Mouse (Mus musculus): ENCODE measurements around the gene Bckdhb. TPM values are rescaled to one million over a fixed set of nuclear protein-coding genes. Genes with fewer than 3 reads are reported as not detected.

Gene Bckdhb
- total RNA-seq, 4 experiments from 2014 or later, result 38.7 to 43.0 (median 41.5) TPM

GRCm38 (mm10) chr9:84096484-84097015 is 171.6 kb downstream of the Bckdhb start:
- no peak for DNase-seq (ENCODE audit: low spot score in 2 of 2)

GRCm38 (mm10) chr9:84103344-84103743 is 178.4 kb downstream of the Bckdhb start:
- no peak for DNase-seq (ENCODE audit: low spot score in 2 of 2)

GRCm38 (mm10) chr9:84106438-84106837 is 181.5 kb downstream of the Bckdhb start:
- no peak for DNase-seq (ENCODE audit: low spot score in 2 of 2)

- DNase-seq (ENCODE audit: low spot score in 2 of 2), result peak in 1 of 2 experiments; percentile 18
Measured at GRCm38 (mm10) chr9:84107045-84107813, 182.3 kb downstream of the Bckdhb start.

GRCm38 (mm10) chr9:84108534-84108933 is 183.6 kb downstream of the Bckdhb start:
- DNase-seq (ENCODE audit: low spot score in 2 of 2), result no peak

GRCm38 (mm10) chr9:84109777-84110478 is 185.0 kb downstream of the Bckdhb start:
- DNase-seq (ENCODE audit: low spot score in 2 of 2), result peak in 1 of 2 experiments; percentile 18

GRCm38 (mm10) chr9:84110616-84111015 is 185.7 kb downstream of the Bckdhb start:
- peak in 1 of 2 experiments; percentile 15 for DNase-seq (ENCODE audit: low spot score in 2 of 2)

GRCm38 (mm10) chr9:84112319-84112718 is 187.4 kb downstream of the Bckdhb start:
- DNase-seq (ENCODE audit: low spot score in 2 of 2), result no peak

- no peak for DNase-seq (ENCODE audit: low spot score in 2 of 2)
Measured at GRCm38 (mm10) chr9:84112842-84113568, 188.1 kb downstream of the Bckdhb start.

- DNase-seq (ENCODE audit: low spot score in 2 of 2), result no peak
Measured at GRCm38 (mm10) chr9:84114254-84114653, 189.3 kb downstream of the Bckdhb start.

- DNase-seq (ENCODE audit: low spot score in 2 of 2), result no peak
Measured at GRCm38 (mm10) chr9:84117337-84117736, 192.4 kb downstream of the Bckdhb start.

- no peak for DNase-seq (ENCODE audit: low spot score in 2 of 2)
Measured at GRCm38 (mm10) chr9:84124996-84125395, 200.1 kb downstream of the Bckdhb start.

GRCm38 (mm10) chr9:84130338-84130737 is 205.4 kb downstream of the Bckdhb start:
- no peak for DNase-seq (ENCODE audit: low spot score in 2 of 2)

- DNase-seq (ENCODE audit: low spot score in 2 of 2), result no peak
Measured at GRCm38 (mm10) chr9:84135062-84135461, 210.1 kb downstream of the Bckdhb start.

GRCm38 (mm10) chr9:84137192-84137591 is 212.2 kb downstream of the Bckdhb start:
- no peak for DNase-seq (ENCODE audit: low spot score in 2 of 2)

- DNase-seq (ENCODE audit: low spot score in 2 of 2), result no peak
Measured at GRCm38 (mm10) chr9:84148124-84148523, 223.2 kb downstream of the Bckdhb start.

Other genes starting within 250 kb of the Bckdhb start
- 10 to 100 TPM; 49.4 to 61.5 (median 54.9) TPM for gene Elovl4, start 118.9 kb upstream of the Bckdhb start, total RNA-seq (2022)
- gene Ttk, start 90.5 kb upstream of the Bckdhb start, total RNA-seq (2022), result 1 to 10 TPM in 1 of 4 experiments, under 1 TPM in 3; 0.43 to 1.5 (median 0.61) TPM